Mouse (Mus musculus) lung, embryonic 14.5 days (tissue): ENCODE measurements around the gene Dnajb8. TPM values are rescaled to one million over a fixed set of nuclear protein-coding genes. Genes with fewer than 3 reads are reported as not detected.

Experiments used
- ATAC-seq: fragments of 200-750 bp; cut with Nextera tagmentation; 2 replicates; pipeline ENCODE4 v1.8.0; 2017; ENCODE audit warnings: mild to moderate bottlenecking, moderate TSS enrichment, moderate library complexity; ENCODE audit not compliant: insufficient read depth
- DNase-seq: peaks from one replicate; pipeline ENCODE4 v3.0.0-alpha.2; 2015
- H3K27ac ChIP-seq: fragments of 300-500 bp; sonication (generic); 2 replicates; pipeline ENCODE4 v1.5.1; 2014; ENCODE audit warnings: low read depth, mild to moderate bottlenecking, moderate library complexity
- H3K27me3 ChIP-seq: fragments of 300-500 bp; sonication (generic); 2 replicates; pipeline ENCODE4 v1.6.1; 2014; ENCODE audit warnings: low read length, control low read depth; ENCODE audit not compliant: insufficient read depth
- H3K36me3 ChIP-seq: fragments of 300-500 bp; sonication (generic); 2 replicates; pipeline ENCODE4 v1.6.1; 2014; ENCODE audit warnings: control low read depth; ENCODE audit not compliant: insufficient read depth
- H3K4me1 ChIP-seq: fragments of 300-500 bp; sonication (generic); 2 replicates; pipeline ENCODE4 v1.6.1; 2014; ENCODE audit warnings: antibody characterized with exemption, control low read depth; ENCODE audit not compliant: insufficient read depth
- H3K4me2 ChIP-seq: fragments of 300-500 bp; sonication (generic); 2 replicates; pipeline ENCODE4 v1.6.1; 2014; ENCODE audit warnings: mild to moderate bottlenecking
- H3K4me3 ChIP-seq: fragments of 300-500 bp; sonication (generic); 2 replicates; pipeline ENCODE4 v1.5.1; 2014; ENCODE audit warnings: low read depth, low read length
- H3K9ac ChIP-seq: fragments of 300-500 bp; sonication (generic); 2 replicates; pipeline ENCODE4 v1.6.1; 2014
- H3K9me3 ChIP-seq: fragments of 300-500 bp; sonication (generic); 2 replicates; pipeline ENCODE4 v1.6.1; 2016; ENCODE audit warnings: low read depth, low read length, control low read depth
- CTCF ChIP-seq: IDR thresholded peaks from 2 replicates; pipeline ENCODE4 v1.5.1; 2016; ENCODE audit warnings: antibody characterized with exemption, low read depth
- WGBS: fragments of 180-500 bp; shearing (Covaris S2); extraction: QIAGEN DNeasy Blood & Tissue Kit; methylation state at CpG from one replicate; pipeline ENCODE4 v1.1.7; 2014; 5-methylcytosine and 5-hydroxymethylcytosine counted together
- polyA plus RNA-seq: library from polyadenylated mRNA; unstranded; fragments of >200 nt; fragmentation: Nextera tagmentation; extraction: Ambion mirVana; gene quantifications from 2 replicates; pipeline ENCODE4 v1.2.1, GENCODE M21; 2014

Dnajb8 gene
- polyA plus RNA-seq, 1 experiment from 2014 or later = not detected

DNA sequence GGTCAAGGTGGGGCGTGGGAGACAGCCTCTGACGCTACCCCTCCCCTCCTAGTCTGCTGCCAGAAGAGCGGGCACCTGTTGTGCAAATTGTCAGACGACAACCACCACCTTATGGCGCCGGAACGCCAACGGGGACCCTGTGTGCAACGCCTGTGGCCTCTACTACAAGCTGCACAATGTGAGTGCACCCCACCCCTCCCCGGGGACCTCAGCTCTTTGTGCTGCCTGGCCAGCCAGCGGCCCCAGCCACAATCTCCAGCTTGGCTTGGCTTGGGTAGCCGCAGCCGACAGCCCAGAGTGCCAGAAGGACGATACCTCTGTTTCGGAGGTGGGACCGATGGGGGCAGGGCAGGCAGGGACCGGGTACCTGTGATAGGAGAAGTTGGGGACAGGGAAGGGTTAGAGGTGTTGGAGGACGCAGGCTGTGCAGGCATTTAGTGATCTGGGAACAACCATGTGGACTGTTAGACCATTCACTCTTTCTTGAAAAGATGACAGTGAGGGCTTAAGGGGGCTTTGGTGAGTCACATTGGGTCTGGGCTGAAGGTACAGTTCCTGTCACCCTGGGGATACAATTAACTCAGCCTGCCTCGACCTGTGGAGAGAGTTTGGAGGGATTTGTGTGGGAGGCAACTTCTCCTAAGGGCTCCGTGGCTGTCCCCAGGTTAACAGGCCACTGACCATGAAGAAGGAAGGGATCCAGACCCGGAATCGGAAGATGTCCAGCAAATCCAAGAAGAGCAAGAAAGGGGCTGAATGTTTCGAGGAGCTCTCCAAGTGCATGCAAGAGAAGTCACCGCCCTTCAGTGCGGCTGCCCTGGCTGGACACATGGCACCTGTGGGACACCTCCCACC lies 17.3 kb upstream of the Dnajb8 start:
- no peak for TF ChIP-seq CTCF
- Histone ChIP-seq H3K27me3 (peaks cover 77% of the 10 kb centered on the region), H3K4me1 (no peaks in the 10 kb centered on the region), H3K9me3 (no peaks in the 10 kb centered on the region), H3K4me3 (no peak overlapping the region), H3K36me3 (no peaks in the 10 kb centered on the region), H3K9ac (no peak overlapping the region), H3K4me2 (no peak overlapping the region), H3K27ac (no peak overlapping the region)
- no peak for ATAC-seq
- no peak for DNase-seq
- 20% methylated on average over 25 of the region's 25 CpGs for WGBS

DNA sequence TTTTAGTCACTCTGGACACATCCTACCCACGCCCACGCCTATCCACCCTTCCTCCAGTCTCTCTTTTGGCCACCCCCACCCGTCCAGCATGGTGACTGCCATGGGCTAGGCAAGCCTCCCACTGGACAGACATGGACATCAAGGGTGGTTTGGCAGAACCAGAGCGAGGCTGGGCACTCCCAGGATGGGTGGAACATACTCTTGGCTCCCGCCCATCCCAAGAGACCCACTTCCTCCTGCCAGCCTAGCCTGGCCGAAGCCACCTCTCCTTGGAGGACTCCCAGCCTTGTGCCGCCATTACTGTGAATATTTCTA lies 16.7 kb upstream of the Dnajb8 start:
- H3K4me2 ChIP-seq = no peak overlapping the region
- no peak overlapping the region for H3K9ac ChIP-seq
- no peak overlapping the region for H3K4me3 ChIP-seq

DNA sequence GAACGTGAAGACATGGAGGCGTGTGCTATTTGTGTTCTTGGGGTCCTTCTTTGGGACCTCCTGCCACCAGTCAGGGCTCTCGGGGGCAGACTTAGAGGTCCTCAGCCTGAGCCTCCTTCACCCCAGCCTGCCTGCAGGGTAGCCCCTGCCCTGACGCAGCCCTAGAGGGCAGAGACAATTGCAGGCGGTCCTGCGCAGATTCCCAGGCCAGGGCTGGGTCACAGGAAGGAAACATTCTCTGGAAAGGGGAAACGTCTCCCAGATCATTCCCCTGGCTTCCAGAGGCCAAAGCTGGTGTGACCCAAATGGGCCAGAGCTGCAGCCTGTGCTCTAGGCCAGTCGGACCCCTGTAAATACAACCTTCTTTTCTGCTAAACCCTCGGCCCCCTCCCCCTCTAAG lies 16.1 kb upstream of the Dnajb8 start:
- no peak for TF ChIP-seq CTCF
- H3K36me3 ChIP-seq = no peaks in the 10 kb centered on the region
- H3K27me3 ChIP-seq = peaks cover 65% of the 10 kb centered on the region
- H3K9me3 ChIP-seq = no peaks in the 10 kb centered on the region
- no peak overlapping the region for H3K4me3 ChIP-seq
- H3K4me1 ChIP-seq = no peaks in the 10 kb centered on the region
- 16% methylated on average over 9 of the region's 9 CpGs for WGBS
- no peak for ATAC-seq
- H3K9ac ChIP-seq = no peak overlapping the region
- no peak overlapping the region for H3K4me2 ChIP-seq
- peak; percentile 23 for DNase-seq
- no peak overlapping the region for H3K27ac ChIP-seq

More for the DNA sequence above, 16.7 kb upstream of the Dnajb8 start:
- Histone ChIP-seq H3K27me3 (peaks cover 71% of the 10 kb centered on the region), H3K27ac (no peak overlapping the region), H3K4me1 (no peaks in the 10 kb centered on the region), H3K9me3 (no peaks in the 10 kb centered on the region), H3K36me3 (no peaks in the 10 kb centered on the region)
- 37% methylated on average over 7 of the region's 7 CpGs for WGBS
- DNase-seq (no peak), ATAC-seq (no peak)
- no peak for TF ChIP-seq CTCF

DNA sequence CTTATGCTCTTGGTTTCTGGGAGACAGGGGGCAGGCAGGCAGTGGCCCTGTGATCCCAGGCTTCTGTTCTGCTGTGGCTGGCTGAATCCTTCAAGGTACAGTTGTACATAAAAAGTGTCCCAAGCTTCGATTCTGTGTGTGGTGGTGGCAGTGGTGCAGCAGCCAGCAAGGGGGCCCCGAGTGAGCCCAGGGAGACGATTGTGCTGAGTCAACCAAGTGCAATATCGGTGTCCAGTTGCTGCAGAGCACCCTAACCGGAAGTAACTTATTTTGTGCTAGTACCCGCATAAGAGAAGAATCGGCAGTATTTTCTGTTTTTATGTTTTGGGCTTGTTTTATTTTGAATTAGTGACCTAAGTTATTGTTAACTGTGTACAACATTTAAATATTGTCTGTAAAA lies 15.5 kb upstream of the Dnajb8 start:
- Histone ChIP-seq H3K9me3 (no peaks in the 10 kb centered on the region), H3K4me2 (no peak overlapping the region), H3K4me3 (no peak overlapping the region), H3K4me1 (no peaks in the 10 kb centered on the region), H3K27ac (no peak overlapping the region), H3K27me3 (peaks cover 59% of the 10 kb centered on the region), H3K36me3 (no peaks in the 10 kb centered on the region), H3K9ac (no peak overlapping the region)
- DNase-seq (no peak), ATAC-seq (no peak)
- no peak for TF ChIP-seq CTCF
- 46% methylated on average over 7 of the region's 7 CpGs for WGBS

DNA sequence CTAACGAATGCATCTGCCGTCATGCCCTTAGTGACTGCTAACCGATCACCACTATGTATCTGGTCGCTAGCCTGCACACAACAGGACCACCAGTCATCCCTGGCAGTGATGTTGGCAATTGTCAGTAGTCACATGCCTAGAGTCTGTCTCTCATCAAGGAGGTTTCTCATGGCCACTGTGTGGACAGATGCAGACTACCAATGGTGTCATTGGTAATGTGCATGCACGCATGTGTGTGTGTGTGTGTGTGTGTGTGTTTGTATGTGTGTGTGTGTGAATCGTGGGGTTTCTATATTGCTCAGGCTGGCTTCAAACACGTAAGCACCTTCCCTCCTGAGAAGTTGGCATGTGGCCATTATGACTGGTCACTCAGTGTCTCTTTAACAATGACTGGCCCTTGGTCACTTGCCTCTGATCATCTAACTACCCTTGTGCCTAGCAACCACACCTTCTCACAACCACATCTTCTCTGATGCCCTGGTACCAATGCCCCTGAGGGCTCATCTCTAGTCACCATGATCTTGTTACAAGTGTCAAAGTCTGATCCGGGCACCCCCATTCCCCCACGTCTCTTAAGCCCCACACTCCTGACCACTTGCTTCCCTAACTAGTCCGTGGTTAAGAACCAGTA lies 14.6 kb upstream of the Dnajb8 start:
- Histone ChIP-seq H3K9ac (no peak overlapping the region), H3K36me3 (no peaks in the 10 kb centered on the region), H3K9me3 (no peaks in the 10 kb centered on the region), H3K4me2 (no peak overlapping the region), H3K27ac (no peak overlapping the region), H3K4me3 (no peak overlapping the region), H3K27me3 (peaks cover 49% of the 10 kb centered on the region), H3K4me1 (no peaks in the 10 kb centered on the region)
- ATAC-seq (no peak), DNase-seq (no peak)
- TF ChIP-seq CTCF = no peak
- 83% methylated on average over 10 of the region's 10 CpGs for WGBS

DNA sequence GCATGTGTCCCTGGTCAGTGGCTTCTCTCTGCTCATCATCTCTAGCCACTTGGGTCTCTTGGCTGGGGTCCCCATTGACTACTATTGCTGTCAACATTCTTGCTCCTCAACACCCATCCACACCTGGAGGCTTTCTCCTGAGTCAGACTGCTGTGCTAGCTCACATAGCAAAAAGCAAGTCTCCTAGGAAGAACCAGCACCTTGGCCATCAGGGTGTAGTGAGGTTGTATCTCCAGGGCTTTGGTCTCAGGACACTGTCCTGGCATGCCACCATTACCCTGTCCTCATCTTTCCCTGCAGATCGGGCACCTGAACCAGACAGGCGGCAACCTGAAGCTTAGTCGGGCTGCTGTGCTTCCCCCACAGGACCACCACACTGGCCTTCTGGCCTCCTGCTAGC lies 13.7 kb upstream of the Dnajb8 start:
- Histone ChIP-seq H3K9ac (no peak overlapping the region), H3K4me3 (no peak overlapping the region), H3K27me3 (peaks cover 42% of the 10 kb centered on the region), H3K9me3 (no peaks in the 10 kb centered on the region), H3K4me2 (no peak overlapping the region), H3K4me1 (no peaks in the 10 kb centered on the region), H3K36me3 (no peaks in the 10 kb centered on the region), H3K27ac (no peak overlapping the region)
- TF ChIP-seq CTCF = no peak
- ATAC-seq = no peak
- 94% methylated on average over 3 of the region's 3 CpGs for whole genome bisulfite sequencing
- no peak for DNase-seq

DNA sequence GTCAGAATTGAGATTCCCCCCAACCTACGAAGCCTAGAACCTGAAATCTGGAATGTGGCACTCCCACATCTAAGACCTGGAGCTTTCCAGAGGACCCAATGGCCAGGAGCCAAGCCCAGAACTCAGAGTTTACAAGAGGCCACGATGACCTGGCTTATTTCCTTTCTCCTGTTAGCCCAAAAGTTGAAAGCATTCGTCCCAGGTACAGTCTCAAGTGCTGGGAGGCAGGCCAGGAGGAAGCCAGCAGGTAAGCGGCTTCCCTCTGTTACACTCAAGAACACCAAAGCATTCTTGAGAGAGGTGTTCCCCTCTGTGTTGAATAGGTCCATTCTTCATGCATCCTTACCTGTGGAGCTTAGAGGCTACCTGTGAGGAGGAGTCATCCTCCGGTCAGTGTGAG lies 12.6 kb upstream of the Dnajb8 start:
- no peaks in the 10 kb centered on the region for H3K36me3 ChIP-seq
- no peaks in the 10 kb centered on the region for H3K9me3 ChIP-seq
- no peak for ATAC-seq
- DNase-seq = no peak
- peaks cover 31% of the 10 kb centered on the region for H3K27me3 ChIP-seq
- H3K4me1 ChIP-seq = no peaks in the 10 kb centered on the region
- no peak for TF ChIP-seq CTCF
- no peak overlapping the region for H3K27ac ChIP-seq
- no peak overlapping the region for H3K4me2 ChIP-seq
- no peak overlapping the region for H3K9ac ChIP-seq
- no peak overlapping the region for H3K4me3 ChIP-seq
- WGBS = 58% methylated on average over 5 of the region's 5 CpGs
